Mouse (Mus musculus): ENCODE measurements around the gene Ufd1.

- TF ChIP-seq CTCF (IDR thresholded peaks at IDR 0.05; ENCODE audit: low read depth) (no peak), EP300 (IDR thresholded peaks at IDR 0.05; ENCODE audit: low read depth) (no peak)
These were observed 33.1 kb upstream of the Ufd1 start for GRCm38 (mm10) chr16:18778461-18778860.
